Mouse (Mus musculus): ENCODE results near the gene Ppm1a. TPM values are rescaled to one million over a fixed set of nuclear protein-coding genes. Genes with fewer than 3 reads are reported as not detected.

Ppm1a gene
- polyA plus RNA-seq, 1 experiment from 2014 or later, result 51.2 TPM

DNA sequence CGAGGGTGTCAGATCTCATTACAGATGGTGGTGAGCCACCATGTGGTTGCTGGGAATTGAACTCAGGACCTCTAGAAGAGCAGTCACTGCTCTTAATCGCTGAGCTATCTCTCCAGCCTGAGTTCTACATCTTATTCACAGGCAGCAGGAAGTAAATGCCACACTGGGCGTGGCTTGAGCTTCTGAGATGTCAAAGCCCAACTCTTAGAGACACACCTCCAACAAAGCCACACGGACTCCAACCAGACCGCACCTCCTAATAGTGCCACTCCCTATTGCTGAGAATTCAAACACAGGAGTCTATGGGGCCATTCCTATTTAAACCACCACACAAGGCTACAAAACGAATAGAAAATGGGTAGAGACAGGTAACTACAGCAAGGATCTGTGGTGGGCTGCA, 52.5 kb downstream of the Ppm1a start:
- no peak overlapping the region for H3K27ac ChIP-seq (replicated peaks)
- no peak overlapping the region for H3K4me2 ChIP-seq (replicated peaks; ENCODE audit: low read depth)
- no peaks in the 10 kb centered on the region for H3K36me3 ChIP-seq (ENCODE audit: control insufficient read depth, insufficient read depth, low read length)
- no peak overlapping the region for H3K4me3 ChIP-seq (ENCODE audit: low read depth, low read length)
- no peaks in the 10 kb centered on the region for H3K27me3 ChIP-seq (ENCODE audit: control insufficient read depth, insufficient read depth, low read length)
- no peak overlapping the region for H3K9ac ChIP-seq (ENCODE audit: low read length)
- no peak for TF ChIP-seq CTCF (IDR thresholded peaks at IDR 0.05; ENCODE audit: low read depth)
- TF ChIP-seq EP300 (optimal IDR thresholded peaks at IDR 0.05), result no peak
- H3K4me1 ChIP-seq (replicated peaks; ENCODE audit: control insufficient read depth, insufficient read depth), result no peaks in the 10 kb centered on the region
- DNase-seq (ENCODE audit: low spot score) (peak; percentile 50), ATAC-seq (ENCODE audit: low FRiP score, low TSS enrichment) (peak; percentile 89)
- no peaks in the 10 kb centered on the region for H3K9me3 ChIP-seq (ENCODE audit: control insufficient read depth, low read length)
- WGBS, result 60% methylated on average over 6 of the region's 6 CpGs

DNA sequence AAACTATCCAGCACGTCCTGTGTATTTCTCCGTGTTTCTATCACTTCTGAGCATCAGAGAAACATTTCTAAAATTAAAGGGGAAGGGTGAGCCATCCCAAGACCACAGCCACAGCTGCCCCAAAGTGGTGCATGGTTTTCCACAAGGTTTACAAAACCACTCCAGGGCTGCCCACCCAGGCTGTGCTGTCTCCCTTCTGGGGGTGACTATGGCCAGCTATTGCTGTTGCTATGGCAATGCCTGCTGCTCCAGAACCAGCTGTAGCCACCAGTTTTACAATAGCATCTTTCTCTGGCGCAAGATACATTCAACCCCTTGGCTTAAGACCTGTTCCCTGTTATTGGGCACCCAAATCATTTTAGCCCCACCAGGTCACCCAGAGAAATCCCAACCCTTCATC, 54.3 kb downstream of the Ppm1a start:
- 77% methylated on average over 3 of the region's 3 CpGs for WGBS
- no peak overlapping the region for H3K4me3 ChIP-seq (ENCODE audit: low read depth, low read length)

DNA sequence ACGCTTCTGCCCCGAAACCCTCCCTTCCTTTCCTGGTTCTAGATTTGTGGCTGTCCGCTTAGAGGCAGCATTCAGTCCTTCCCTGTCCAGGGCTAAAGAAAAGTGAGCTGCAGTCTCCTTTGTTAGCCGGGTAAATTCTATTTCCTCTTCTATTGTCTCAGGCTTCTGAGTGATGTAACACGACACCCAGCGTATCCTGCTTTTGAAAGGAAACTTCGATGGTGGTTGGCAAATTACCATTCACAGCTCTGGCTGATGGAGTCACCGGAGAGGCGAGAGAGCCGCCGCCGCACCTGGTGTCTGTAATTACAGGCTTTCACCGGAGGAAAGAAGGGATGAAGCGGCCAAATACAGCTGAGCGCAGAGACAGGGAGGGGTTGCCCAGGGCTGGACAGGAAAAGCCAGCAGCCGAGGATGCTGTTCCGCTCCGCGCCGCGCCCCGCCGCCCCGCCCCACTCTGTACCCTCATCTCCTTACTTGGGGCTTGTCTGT, 63.7 kb downstream of the Ppm1a start:
- peak; percentile 81 for ATAC-seq (ENCODE audit: low FRiP score, low TSS enrichment)
- 3% methylated on average over 24 of the region's 24 CpGs for WGBS
- Histone ChIP-seq H3K27me3 (ENCODE audit: control insufficient read depth, insufficient read depth, low read length) (no peaks in the 10 kb centered on the region), H3K9me3 (ENCODE audit: control insufficient read depth, low read length) (no peaks in the 10 kb centered on the region), H3K27ac (replicated peaks) (peak overlapping the region; percentile 78), H3K9ac (ENCODE audit: low read length) (peak overlapping the region; percentile 55), H3K36me3 (ENCODE audit: control insufficient read depth, insufficient read depth, low read length) (no peaks in the 10 kb centered on the region), H3K4me1 (replicated peaks; ENCODE audit: control insufficient read depth, insufficient read depth) (no peaks in the 10 kb centered on the region), H3K4me2 (replicated peaks; ENCODE audit: low read depth) (peak overlapping the region; percentile 57), H3K4me3 (ENCODE audit: low read depth, low read length) (peak overlapping the region; percentile 39)
- peak; percentile 47 for DNase-seq (ENCODE audit: low spot score)
- TF ChIP-seq EP300 (optimal IDR thresholded peaks at IDR 0.05) (no peak), CTCF (IDR thresholded peaks at IDR 0.05; ENCODE audit: low read depth) (no peak)

More for the DNA sequence above, 54.3 kb downstream of the Ppm1a start:
- Histone ChIP-seq H3K9me3 (ENCODE audit: control insufficient read depth, low read length) (0 out of 2 replicates have a peak, but pooled peaks cover 3% of the 10 kb centered on the region), H3K9ac (ENCODE audit: low read length) (no peak overlapping the region), H3K4me1 (replicated peaks; ENCODE audit: control insufficient read depth, insufficient read depth) (no peaks in the 10 kb centered on the region), H3K27me3 (ENCODE audit: control insufficient read depth, insufficient read depth, low read length) (no peaks in the 10 kb centered on the region), H3K36me3 (ENCODE audit: control insufficient read depth, insufficient read depth, low read length) (no peaks in the 10 kb centered on the region), H3K4me2 (replicated peaks; ENCODE audit: low read depth) (no peak overlapping the region), H3K27ac (replicated peaks) (no peak overlapping the region)
- ATAC-seq (ENCODE audit: low FRiP score, low TSS enrichment) (no peak), DNase-seq (ENCODE audit: low spot score) (no peak)
- TF ChIP-seq EP300 (optimal IDR thresholded peaks at IDR 0.05) (no peak), CTCF (IDR thresholded peaks at IDR 0.05; ENCODE audit: low read depth) (no peak)

DNA sequence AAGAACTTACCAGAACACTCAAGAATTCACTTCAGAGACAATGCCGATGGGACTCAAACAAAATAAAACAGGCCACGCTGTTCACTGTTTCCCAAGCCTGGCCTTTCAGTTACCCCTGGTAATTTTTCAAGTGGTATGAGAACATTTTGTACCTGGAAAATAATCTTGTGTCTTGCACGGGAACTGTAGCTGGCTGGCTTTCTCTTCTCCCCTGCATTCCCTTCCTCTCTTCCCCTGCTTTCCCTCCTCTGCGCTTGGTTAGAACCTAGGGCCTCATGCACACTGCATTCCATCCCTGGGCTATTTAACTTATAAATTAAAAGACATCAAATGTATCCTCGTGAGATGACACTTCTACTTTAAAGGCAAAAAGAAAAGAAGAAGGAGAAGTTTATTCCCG, 64.3 kb downstream of the Ppm1a start:
- peak; percentile 45; the same call in 1 of the 2 replicates for ATAC-seq (ENCODE audit: low FRiP score, low TSS enrichment)
- TF ChIP-seq CTCF (IDR thresholded peaks at IDR 0.05; ENCODE audit: low read depth) (no peak), EP300 (optimal IDR thresholded peaks at IDR 0.05) (no peak)
- no peaks in the 10 kb centered on the region for H3K36me3 ChIP-seq (ENCODE audit: control insufficient read depth, insufficient read depth, low read length)
- H3K4me1 ChIP-seq (replicated peaks; ENCODE audit: control insufficient read depth, insufficient read depth), result no peaks in the 10 kb centered on the region
- no peak overlapping the region for H3K27ac ChIP-seq (replicated peaks)
- H3K27me3 ChIP-seq (ENCODE audit: control insufficient read depth, insufficient read depth, low read length), result no peaks in the 10 kb centered on the region
- no peak overlapping the region; the same call in 1 of the 2 replicates for H3K9ac ChIP-seq (ENCODE audit: low read length)
- H3K4me3 ChIP-seq (ENCODE audit: low read depth, low read length), result peak overlapping the region; percentile 39
- no peak for DNase-seq (ENCODE audit: low spot score)
- no peaks in the 10 kb centered on the region for H3K9me3 ChIP-seq (ENCODE audit: control insufficient read depth, low read length)
- peak overlapping the region; percentile 57 for H3K4me2 ChIP-seq (replicated peaks; ENCODE audit: low read depth)
- 29% methylated on average over 6 of the region's 6 CpGs for WGBS

DNA sequence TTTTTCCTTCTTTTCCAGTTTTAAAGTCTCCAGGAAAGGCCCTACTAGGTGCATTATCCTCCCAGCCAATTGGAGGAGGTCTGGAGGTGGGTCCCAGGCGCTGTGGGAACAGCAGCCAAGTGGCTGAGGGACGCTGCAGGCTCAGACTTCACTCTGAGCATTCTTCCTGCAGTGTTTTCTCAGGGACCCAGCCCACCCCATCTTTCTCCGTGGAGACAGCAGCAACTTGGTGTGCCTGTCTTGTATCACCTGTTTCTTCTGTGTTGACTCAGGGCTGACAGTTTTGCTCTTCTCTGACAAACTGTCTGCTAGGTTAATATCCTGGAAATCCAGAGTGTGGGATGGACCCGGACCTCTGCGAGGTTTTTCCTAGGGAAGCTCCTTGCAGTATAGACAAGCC, 68.4 kb downstream of the Ppm1a start:
- WGBS, result 39% methylated on average over 5 of the region's 5 CpGs
- H3K4me3 ChIP-seq (ENCODE audit: low read depth, low read length), result no peak overlapping the region
- H3K9ac ChIP-seq (ENCODE audit: low read length), result no peak overlapping the region
- ATAC-seq (ENCODE audit: low FRiP score, low TSS enrichment) (no peak), DNase-seq (ENCODE audit: low spot score) (no peak)
- H3K27ac ChIP-seq (replicated peaks), result no peak overlapping the region
- H3K4me1 ChIP-seq (replicated peaks; ENCODE audit: control insufficient read depth, insufficient read depth), result no peaks in the 10 kb centered on the region
- no peaks in the 10 kb centered on the region for H3K9me3 ChIP-seq (ENCODE audit: control insufficient read depth, low read length)
- no peaks in the 10 kb centered on the region for H3K27me3 ChIP-seq (ENCODE audit: control insufficient read depth, insufficient read depth, low read length)
- no peak for TF ChIP-seq CTCF (IDR thresholded peaks at IDR 0.05; ENCODE audit: low read depth)
- no peaks in the 10 kb centered on the region for H3K36me3 ChIP-seq (ENCODE audit: control insufficient read depth, insufficient read depth, low read length)
- no peak overlapping the region for H3K4me2 ChIP-seq (replicated peaks; ENCODE audit: low read depth)

DNA sequence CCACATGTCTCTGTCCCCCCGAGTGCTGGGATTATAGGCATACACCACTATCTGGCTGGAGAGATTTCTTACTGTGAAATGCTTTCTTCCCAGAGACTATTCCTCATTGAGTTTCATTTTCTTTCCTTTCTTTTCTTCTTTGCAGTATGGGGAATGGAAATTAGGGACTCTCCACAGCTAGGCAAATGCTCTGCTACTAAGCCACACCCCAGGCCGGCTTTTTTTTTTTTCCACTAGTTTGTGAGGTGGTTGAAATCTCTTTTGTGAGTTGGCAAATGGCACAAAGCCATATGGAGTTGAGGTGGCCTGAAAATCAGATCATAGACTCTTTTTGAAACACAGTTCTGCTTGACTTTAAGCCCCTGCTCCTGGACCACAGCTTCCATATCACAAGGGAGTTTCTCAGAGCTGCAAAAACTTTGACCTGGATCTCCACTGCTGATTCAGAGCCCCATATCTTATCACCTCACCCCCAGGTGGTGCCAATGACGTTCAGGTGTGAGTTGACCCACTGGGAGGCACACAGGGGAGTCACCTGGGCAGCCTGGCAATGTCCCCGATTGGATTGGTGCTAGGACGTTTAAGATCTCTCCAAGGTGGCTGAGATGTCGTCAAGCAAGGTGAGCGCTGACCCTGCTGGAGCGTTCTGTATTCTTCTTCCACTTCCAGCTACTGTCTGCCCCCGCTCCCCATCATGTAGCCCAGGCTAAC, 71.7 kb downstream of the Ppm1a start:
- H3K4me1 ChIP-seq (replicated peaks; ENCODE audit: control insufficient read depth, insufficient read depth), result 0 out of 2 replicates have a peak, but pooled peaks cover 2% of the 10 kb centered on the region
- DNase-seq (ENCODE audit: low spot score) (peak; percentile 60), ATAC-seq (ENCODE audit: low FRiP score, low TSS enrichment) (peak; percentile 82)
- TF ChIP-seq CTCF (IDR thresholded peaks at IDR 0.05; ENCODE audit: low read depth) (no peak), EP300 (optimal IDR thresholded peaks at IDR 0.05) (no peak)
- H3K36me3 ChIP-seq (ENCODE audit: control insufficient read depth, insufficient read depth, low read length), result no peaks in the 10 kb centered on the region
- no peaks in the 10 kb centered on the region for H3K27me3 ChIP-seq (ENCODE audit: control insufficient read depth, insufficient read depth, low read length)
- no peak overlapping the region for H3K4me2 ChIP-seq (replicated peaks; ENCODE audit: low read depth)
- 65% methylated on average over 9 of the region's 9 CpGs for WGBS
- H3K9me3 ChIP-seq (ENCODE audit: control insufficient read depth, low read length), result no peaks in the 10 kb centered on the region
- H3K9ac ChIP-seq (ENCODE audit: low read length), result no peak overlapping the region
- H3K27ac ChIP-seq (replicated peaks), result no peak overlapping the region
- H3K4me3 ChIP-seq (ENCODE audit: low read depth, low read length), result no peak overlapping the region

Data from stomach, postnatal 0 days (tissue).